ENCODE assay signal across 8 mouse cellular contexts in the genomic region with DNA sequence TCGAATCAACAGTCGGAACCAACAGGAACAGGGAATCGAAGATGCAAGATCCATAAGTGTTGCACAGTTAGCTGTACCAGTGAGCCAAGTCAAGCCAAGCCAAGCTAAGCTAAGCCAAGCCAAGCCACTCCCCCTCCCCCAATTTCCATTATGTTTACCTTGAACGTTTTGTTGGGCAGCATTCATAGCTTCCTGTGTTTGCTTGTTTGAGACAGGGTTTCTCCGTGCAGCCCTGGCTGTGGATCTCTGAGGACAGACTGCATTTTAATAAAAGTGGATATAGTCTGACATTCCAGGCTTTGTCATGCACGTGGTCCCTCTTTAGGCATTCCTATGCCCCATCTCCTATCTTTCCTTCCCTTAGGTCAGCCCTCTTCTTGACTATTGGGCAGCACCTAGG. TPM values are rescaled to one million over a fixed set of nuclear protein-coding genes. Genes with fewer than 3 reads are reported as not detected.
DNase-seq lines count a peak whose midpoint lies in the region; ATAC-seq and TF ChIP-seq lines count a peak whose summit lies in the region.

No protein-coding gene starts in this region.

- peaks cover 2% of the 10 kb centered on the region; the same call in 1 of the 2 replicates for H3K4me1 ChIP-seq in heart, adult 2 months (ENCODE audit: control insufficient read depth, insufficient read depth, low read length)
- peaks cover 2 to 17% of the 10 kb centered on the region in 2 experiments; a peak in 2 of 4 replicates for H3K4me1 ChIP-seq in CH12.LX (ENCODE audit: control insufficient read depth in 1 of 2, insufficient read depth in 2 of 2)
- peaks cover 23% of the 10 kb centered on the region for H3K4me1 ChIP-seq in erythroblast, embryonic 14.5 days (ENCODE audit: control insufficient read depth)
- H3K4me1 ChIP-seq in liver, embryonic 13.5 days (replicated peaks) = peaks cover 29% of the 10 kb centered on the region

- H3K4me3 ChIP-seq in heart, adult 2 months = peak overlapping the region; percentile 67
- H3K4me3 ChIP-seq in CH12.LX (replicated peaks in 1 of 3; ENCODE audit: low read depth in 2 of 3, low read length in 2 of 3, poor library complexity in 1 of 3) = peak overlapping the region; percentile 74 to 91 (median 84)
- peak overlapping the region; percentile 86 for H3K4me3 ChIP-seq in erythroblast, embryonic 14.5 days (replicated peaks)
- peak overlapping the region; percentile 77 for H3K4me3 ChIP-seq in liver, embryonic 13.5 days (replicated peaks)

- TF ChIP-seq CTCF in heart, adult 2 months (IDR thresholded peaks at IDR 0.05) = no peak
- TF ChIP-seq CTCF in CH12.LX (conservative IDR thresholded peaks at IDR 0.05 in 1 of 2, IDR thresholded peaks at IDR 0.05 in 1 of 2; ENCODE audit: low read depth in 2 of 2, low read length in 2 of 2) = no peak

- no peaks in the 10 kb centered on the region for H3K79me2 ChIP-seq in heart, adult 2 months (replicated peaks; ENCODE audit: control insufficient read depth, insufficient read depth, low read length)
- no peaks in the 10 kb centered on the region for H3K79me2 ChIP-seq in CH12.LX (replicated peaks; ENCODE audit: control insufficient read depth, extremely low read depth, insufficient read depth, poor library complexity, severe bottlenecking)

- intact Hi-C loops in heart, adult 2 months (cut with DNase I) = loop anchor here (1.0 kb wide), 1 partner anchor 22 kb away; a partner anchor contains a TSS

- H3K4me2 ChIP-seq in CH12.LX (ENCODE audit: insufficient read depth, low read depth, poor library complexity, severe bottlenecking) = peak overlapping the region; percentile 76
- H3K4me2 ChIP-seq in liver, embryonic 13.5 days = peak overlapping the region; percentile 83

- no peak for ATAC-seq in liver, embryonic 13.5 days (ENCODE audit: low read depth)

- in situ Hi-C loops in CH12.LX (cut with MboI; ENCODE audit: low pct_ligation_motif_present, low pct_unique_long_range_greater_than_20kb, low sequenced_read_pairs) = loop anchor here (5.0 kb wide), 1 partner anchor 33 kb away; a partner anchor contains a TSS

- DNase-seq in heart, adult 2 months = no peak
- no peak for DNase-seq in heart, adult 9 months (ENCODE audit: low spot score in 2 of 2)
- DNase-seq in CH12.LX (ENCODE audit: extremely low read depth) = no peak
- no peak for DNase-seq in liver, embryonic 13.5 days
- no peak for DNase-seq in right cerebral cortex, postnatal 25 days
- DNase-seq in gastrocnemius, postnatal 10 days = no peak
- no peak for DNase-seq in cerebellum, postnatal 14 days

- TF ChIP-seq EP300 in heart, adult 2 months (IDR thresholded peaks at IDR 0.05; ENCODE audit: insufficient read depth, low read depth, low read length) = no peak
- TF ChIP-seq EP300 in CH12.LX (IDR thresholded peaks at IDR 0.05; ENCODE audit: low read length) = no peak

- no peak for TF ChIP-seq RAD21 in CH12.LX (IDR thresholded peaks at IDR 0.05; ENCODE audit: low read depth, low read length)

- dilution Hi-C loops in CH12.LX (cut with MboI; ENCODE audit: extremely low pct_ligation_motif_present, extremely low pct_unique_long_range_greater_than_20kb, low sequenced_read_pairs) = no loop called here

- peak overlapping the region; percentile 81 for H3K9ac ChIP-seq in heart, adult 2 months (ENCODE audit: low read depth, low read length)
- H3K9ac ChIP-seq in CH12.LX (ENCODE audit: insufficient read depth, low read depth) = peak overlapping the region; percentile 76
- peak overlapping the region; percentile 82 for H3K9ac ChIP-seq in liver, embryonic 13.5 days

- no peaks in the 10 kb centered on the region for H3K9me3 ChIP-seq in CH12.LX (replicated peaks; ENCODE audit: low read length)
- H3K9me3 ChIP-seq in erythroblast, embryonic 14.5 days (ENCODE audit: control insufficient read depth, low read length) = no peaks in the 10 kb centered on the region
- no peaks in the 10 kb centered on the region for H3K9me3 ChIP-seq in liver, embryonic 13.5 days (replicated peaks)

- 48% methylated on average over 6 of the region's 6 CpGs for WGBS in heart, adult 2 months
- 44% methylated on average over 6 of the region's 6 CpGs for WGBS in liver, embryonic 13.5 days (ENCODE audit: insufficient replicate concordance)

- no peaks in the 10 kb centered on the region for H3K27me3 ChIP-seq in heart, adult 2 months (ENCODE audit: control insufficient read depth, insufficient read depth, low read length)
- no peaks in the 10 kb centered on the region for H3K27me3 ChIP-seq in CH12.LX (replicated peaks)
- H3K27me3 ChIP-seq in erythroblast, embryonic 14.5 days (ENCODE audit: control insufficient read depth) = no peaks in the 10 kb centered on the region
- H3K27me3 ChIP-seq in liver, embryonic 13.5 days = no peaks in the 10 kb centered on the region

- no peak for TF ChIP-seq POLR2A in heart, adult 2 months (IDR thresholded peaks at IDR 0.05; ENCODE audit: insufficient read depth, low read depth, low read length)
- TF ChIP-seq POLR2A in CH12.LX (IDR thresholded peaks at IDR 0.05; ENCODE audit: low read depth, low read length) = no peak

- H3K27ac ChIP-seq in heart, adult 2 months = peak overlapping the region; percentile 82
- H3K27ac ChIP-seq in CH12.LX (ENCODE audit: insufficient read depth, low read depth) = peak overlapping the region; percentile 56; the same call in 1 of the 2 replicates
- H3K27ac ChIP-seq in liver, embryonic 13.5 days = peak overlapping the region; percentile 82

- no peaks in the 10 kb centered on the region; the same call in 1 of the 2 replicates for H3K36me3 ChIP-seq in heart, adult 2 months (ENCODE audit: control insufficient read depth, insufficient read depth, low read length)
- H3K36me3 ChIP-seq in CH12.LX (replicated peaks in 1 of 2; ENCODE audit: control insufficient read depth in 1 of 2, insufficient read depth in 1 of 2, low read length in 1 of 2) = peaks cover 23 to 28% of the 10 kb centered on the region in 2 experiments
- H3K36me3 ChIP-seq in erythroblast, embryonic 14.5 days (ENCODE audit: control insufficient read depth) = peaks cover 29% of the 10 kb centered on the region
- peaks cover 20% of the 10 kb centered on the region for H3K36me3 ChIP-seq in liver, embryonic 13.5 days

TF ChIP-seq in CH12.LX, 34 proteins besides CTCF, POLR2A, EP300 and RAD21:
- TF ChIP-seq SIN3A (IDR thresholded peaks at IDR 0.05; ENCODE audit: low read length) = peak; percentile 3; the same call in 1 of the 2 replicates
- no peak for TF ChIP-seq E2F4 (IDR thresholded peaks at IDR 0.05; ENCODE audit: insufficient replicate concordance, low read depth, low read length)
- no peak for TF ChIP-seq NELFE (IDR thresholded peaks at IDR 0.05; ENCODE audit: low read depth, low read length)
- TF ChIP-seq PAX5 (IDR thresholded peaks at IDR 0.05; ENCODE audit: low read length) = no peak
- TF ChIP-seq MYC (IDR thresholded peaks at IDR 0.05; ENCODE audit: low read depth, low read length) = 0 out of 2 replicates have a peak, but pooled peaks have one; percentile 10

RNA-seq across cellular contexts. Expression of a gene that starts 0.5 kb away (rescaled TPM):
- total RNA-seq in heart, adult 2 months (2021) = 10 to 100 TPM; 54.0 to 63.4 TPM
- 15.3 and 32.2 TPM in 2 replicates for polyA plus RNA-seq in heart, adult 2 months (2012; rRNA removed)
- 27.8 and 29.9 TPM in 2 replicates for total RNA-seq in CH12.LX (2012; rRNA removed)
- total RNA-seq in CH12.LX (2014; rRNA removed) = 62.0 and 63.7 TPM in 2 replicates
- 25.9 and 34.8 TPM in 2 replicates for polyA plus RNA-seq in CH12.LX (2012; ENCODE audit: insufficient read length, low read depth)
- polyA plus RNA-seq in erythroblast, embryonic 14.5 days (2012) = not detected in 2 replicates
- 57.3 and 64.9 TPM in 2 replicates for polyA plus RNA-seq in liver, embryonic 13.5 days (2015; fragmentation: Nextera tagmentation; extraction: Ambion mirVana)
- 10 to 100 TPM; 56.3 to 65.8 TPM for total RNA-seq in gastrocnemius, postnatal 10 days (2021)

RNA-seq across cellular contexts. Expression of a gene that starts 9.0 kb away (rescaled TPM):
- total RNA-seq in heart, adult 2 months (2021) = not detected
- 0.26 TPM in 1 of 2 replicates, not detected in the other for polyA plus RNA-seq in heart, adult 2 months (2012; rRNA removed)
- total RNA-seq in CH12.LX (2012; rRNA removed) (0.08 TPM in 1 of 2 replicates, not detected in the other), CH12.LX (2014; rRNA removed) (0.46 TPM in 1 of 2 replicates, not detected in the other)
- 0.19 and 0.34 TPM in 2 replicates for polyA plus RNA-seq in CH12.LX (2012; ENCODE audit: insufficient read length, low read depth)
- polyA plus RNA-seq in erythroblast, embryonic 14.5 days (2012) = not detected in 2 replicates
- 0.10 and 0.13 TPM in 2 replicates for polyA plus RNA-seq in liver, embryonic 13.5 days (2015; fragmentation: Nextera tagmentation; extraction: Ambion mirVana)
- total RNA-seq in gastrocnemius, postnatal 10 days (2021) = not detected

RNA-seq across cellular contexts. Expression of a gene that starts 21.1 kb away (rescaled TPM):
- 10 to 100 TPM; 20.1 to 21.4 TPM for total RNA-seq in heart, adult 2 months (2021)
- polyA plus RNA-seq in heart, adult 2 months (2012; rRNA removed) = 3.1 and 7.8 TPM in 2 replicates
- total RNA-seq in CH12.LX (2012; rRNA removed) = 43.3 and 60.3 TPM in 2 replicates
- 61.2 and 71.5 TPM in 2 replicates for total RNA-seq in CH12.LX (2014; rRNA removed)
- 70.1 and 86.7 TPM in 2 replicates for polyA plus RNA-seq in CH12.LX (2012; ENCODE audit: insufficient read length, low read depth)
- polyA plus RNA-seq in erythroblast, embryonic 14.5 days (2012) = 0.85 and 1.3 TPM in 2 replicates
- polyA plus RNA-seq in liver, embryonic 13.5 days (2015; fragmentation: Nextera tagmentation; extraction: Ambion mirVana) = 44.2 and 51.1 TPM in 2 replicates
- 10 to 100 TPM; 19.8 to 22.7 TPM for total RNA-seq in gastrocnemius, postnatal 10 days (2021)

RNA-seq across cellular contexts. Expression of a gene that starts 21.2 kb away (rescaled TPM):
- total RNA-seq in heart, adult 2 months (2021) = 10 to 100 TPM; 48.2 to 48.4 TPM
- polyA plus RNA-seq in heart, adult 2 months (2012; rRNA removed) = 12.6 and 29.1 TPM in 2 replicates
- total RNA-seq in CH12.LX (2012; rRNA removed) (41.7 and 46.7 TPM in 2 replicates), CH12.LX (2014; rRNA removed) (42.4 and 50.2 TPM in 2 replicates)
- polyA plus RNA-seq in CH12.LX (2012; ENCODE audit: insufficient read length, low read depth) = 54.1 and 68.4 TPM in 2 replicates
- polyA plus RNA-seq in erythroblast, embryonic 14.5 days (2012) = 0.04 and 0.08 TPM in 2 replicates
- polyA plus RNA-seq in liver, embryonic 13.5 days (2015; fragmentation: Nextera tagmentation; extraction: Ambion mirVana) = 38.8 and 39.2 TPM in 2 replicates
- total RNA-seq in gastrocnemius, postnatal 10 days (2021) = 10 to 100 TPM; 31.1 to 31.3 TPM

RNA-seq across cellular contexts. Expression of a gene that starts 33.4 kb away (rescaled TPM):
- 1 to 10 TPM; 7.8 to 8.0 TPM for total RNA-seq in heart, adult 2 months (2021)
- 2.7 and 4.2 TPM in 2 replicates for polyA plus RNA-seq in heart, adult 2 months (2012; rRNA removed)
- total RNA-seq in CH12.LX (2012; rRNA removed) (9.8 and 11.6 TPM in 2 replicates), CH12.LX (2014; rRNA removed) (13.6 and 15.6 TPM in 2 replicates)
- polyA plus RNA-seq in CH12.LX (2012; ENCODE audit: insufficient read length, low read depth) = 25.0 and 27.4 TPM in 2 replicates
- polyA plus RNA-seq in erythroblast, embryonic 14.5 days (2012) = 0.05 and 0.49 TPM in 2 replicates
- 9.4 and 11.5 TPM in 2 replicates for polyA plus RNA-seq in liver, embryonic 13.5 days (2015; fragmentation: Nextera tagmentation; extraction: Ambion mirVana)
- total RNA-seq in gastrocnemius, postnatal 10 days (2021) = 1 to 10 TPM; 8.5 to 9.5 TPM

Comparison
In these comparisons a context has a peak if more than half of its experiments do, and no peak if none do; other contexts are left out.
1. RNA of a gene that starts 0.5 kb away (polyA plus RNA-seq): 57.3 to 64.9 TPM in liver, embryonic 13.5 days, 25.9 to 34.8 TPM in CH12.LX and 15.3 to 32.2 TPM in heart, adult 2 months; not detected in erythroblast, embryonic 14.5 days; every median in the first group is over 10 times any median in the second.
2. Peak in every context shown above with its lines, with median percentiles within 50 percentile points of each other: H3K27ac ChIP-seq, H3K4me3 ChIP-seq and H3K9ac ChIP-seq.